Mouse (Mus musculus): Measurements from ENCODE around the gene Zfp69.

The Zfp69 gene

GRCm38 (mm10) chr4:120951428-120951973, at the start of gene Zfp69:
Gene Zfp69 (minus strand): TSS chr4:120951699.
- no peak for DNase-seq (ENCODE audit: extremely low spot score, low read depth, low spot score)

- no peak for DNase-seq (ENCODE audit: extremely low spot score, low read depth, low spot score)
These were observed 49.5 kb upstream of the Zfp69 start for GRCm38 (mm10) chr4:121001042-121001441.

- no peak for DNase-seq (ENCODE audit: extremely low spot score, low read depth, low spot score)
These were observed 44.4 kb upstream of the Zfp69 start for GRCm38 (mm10) chr4:120995911-120996310.

- DNase-seq (ENCODE audit: extremely low spot score, low read depth, low spot score): no peak
These were observed 41.5 kb upstream of the Zfp69 start for GRCm38 (mm10) chr4:120993025-120993424.

- no peak for DNase-seq (ENCODE audit: extremely low spot score, low read depth, low spot score)
These were observed 40.8 kb upstream of the Zfp69 start for GRCm38 (mm10) chr4:120992284-120992683.

GRCm38 (mm10) chr4:120987319-120987718, 35.8 kb upstream of the Zfp69 start:
- no peak for DNase-seq (ENCODE audit: extremely low spot score, low read depth, low spot score)

DNA sequence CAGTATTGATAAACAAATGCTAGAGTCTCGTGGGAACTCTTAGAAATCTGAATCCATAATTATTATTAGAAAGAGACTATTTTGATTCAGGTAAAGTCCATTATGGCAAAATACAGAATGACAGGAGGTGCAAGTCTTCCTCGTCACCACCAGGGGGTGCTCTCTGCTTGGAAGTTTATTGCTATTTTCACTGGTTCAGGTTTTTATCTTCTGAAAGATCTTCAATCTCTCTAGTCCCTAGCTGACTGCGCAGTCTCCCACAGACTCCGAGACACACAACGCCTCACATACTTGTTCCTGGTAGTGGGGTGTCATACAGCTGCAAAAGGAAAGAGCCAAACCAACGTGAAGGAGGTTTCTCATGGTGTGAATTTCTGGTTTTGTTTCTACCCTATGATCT, 34.9 kb upstream of the Zfp69 start:
- DNase-seq (ENCODE audit: extremely low spot score, low read depth, low spot score): peak; percentile 5

- DNase-seq (ENCODE audit: extremely low spot score, low read depth, low spot score): no peak
These were observed 26.7 kb upstream of the Zfp69 start for GRCm38 (mm10) chr4:120978221-120978620.

DNA sequence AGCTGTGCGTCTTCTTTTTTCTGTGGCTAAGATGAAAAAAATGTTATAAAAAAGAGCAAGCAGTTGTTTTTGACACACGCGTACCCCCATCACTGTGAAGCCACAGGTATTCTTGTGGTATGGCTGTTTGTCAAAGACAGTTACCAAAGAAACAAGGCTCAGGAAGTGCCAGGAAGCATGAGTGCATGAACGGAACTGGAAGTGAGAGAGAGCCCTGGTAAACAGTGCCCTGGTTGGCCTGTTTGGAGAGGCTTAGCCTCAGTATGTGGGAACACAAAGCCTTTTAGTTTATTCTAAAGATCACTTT, 23.9 kb upstream of the Zfp69 start:
- DNase-seq (ENCODE audit: extremely low spot score, low read depth, low spot score): no peak

GRCm38 (mm10) chr4:120974711-120975427, 23.4 kb upstream of the Zfp69 start:
- no peak for DNase-seq (ENCODE audit: extremely low spot score, low read depth, low spot score)

DNA sequence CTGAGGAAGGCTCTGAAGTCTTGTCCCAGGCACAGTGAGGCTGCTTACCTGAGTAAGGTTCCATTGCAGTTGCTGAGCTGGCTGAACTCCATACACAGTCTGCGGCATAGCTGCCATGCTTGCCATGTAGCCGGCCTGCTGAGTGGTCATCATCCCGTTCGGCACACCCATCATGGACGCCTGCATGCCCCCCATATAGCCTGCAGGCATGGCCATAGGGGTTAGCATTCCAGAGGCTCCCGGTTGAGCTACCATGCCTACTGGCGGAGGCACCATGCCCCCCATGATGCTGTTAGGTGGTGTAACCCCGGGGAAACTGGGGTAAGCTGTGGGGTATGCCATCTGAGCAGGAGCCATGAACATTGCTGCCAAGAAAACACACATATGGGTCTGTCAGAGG, 20.3 kb upstream of the Zfp69 start:
- no peak for DNase-seq (ENCODE audit: extremely low spot score, low read depth, low spot score)

- no peak for DNase-seq (ENCODE audit: extremely low spot score, low read depth, low spot score)
These were observed 18.1 kb upstream of the Zfp69 start for GRCm38 (mm10) chr4:120969382-120970146.

DNA sequence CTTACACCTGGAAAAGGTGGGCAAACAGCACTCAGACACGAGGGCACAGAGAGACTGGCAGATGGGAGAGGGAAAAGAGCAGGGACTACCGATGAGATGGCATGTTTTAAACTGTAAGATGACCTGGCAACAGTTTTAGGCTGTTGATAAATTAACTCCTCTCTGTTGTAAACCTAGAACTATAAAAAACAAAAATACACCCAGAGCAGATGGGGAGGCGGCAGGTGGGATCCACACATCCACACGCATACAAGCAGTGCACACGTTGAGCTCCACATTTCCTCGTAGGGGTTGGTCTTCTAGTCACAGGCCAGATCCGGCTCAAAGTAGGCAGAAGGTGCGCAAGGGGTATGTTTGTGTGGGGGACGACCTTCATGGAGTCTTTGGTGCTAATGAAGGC, 17.0 kb upstream of the Zfp69 start:
- DNase-seq (ENCODE audit: extremely low spot score, low read depth, low spot score): no peak

DNA sequence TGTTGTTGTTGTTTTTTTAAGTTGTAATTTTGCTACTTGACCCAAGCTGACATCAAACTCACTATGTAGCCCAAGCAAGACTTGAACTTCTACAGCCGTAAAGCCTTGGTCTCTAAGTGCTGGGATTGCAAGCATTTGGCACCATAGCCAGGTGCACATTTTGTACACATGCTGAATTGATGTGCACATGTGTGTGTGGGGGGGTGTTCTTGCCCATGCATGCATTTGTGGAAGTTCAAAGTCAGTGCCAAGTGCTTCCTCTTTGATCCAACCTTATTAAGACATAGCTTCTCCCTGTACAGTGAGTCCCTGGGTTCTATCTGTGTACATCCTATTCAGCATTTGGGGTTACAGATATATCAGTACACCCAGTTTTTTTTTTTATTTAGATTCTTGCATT, 4.1 kb upstream of the Zfp69 start:
- no peak for DNase-seq (ENCODE audit: extremely low spot score, low read depth, low spot score)

DNA sequence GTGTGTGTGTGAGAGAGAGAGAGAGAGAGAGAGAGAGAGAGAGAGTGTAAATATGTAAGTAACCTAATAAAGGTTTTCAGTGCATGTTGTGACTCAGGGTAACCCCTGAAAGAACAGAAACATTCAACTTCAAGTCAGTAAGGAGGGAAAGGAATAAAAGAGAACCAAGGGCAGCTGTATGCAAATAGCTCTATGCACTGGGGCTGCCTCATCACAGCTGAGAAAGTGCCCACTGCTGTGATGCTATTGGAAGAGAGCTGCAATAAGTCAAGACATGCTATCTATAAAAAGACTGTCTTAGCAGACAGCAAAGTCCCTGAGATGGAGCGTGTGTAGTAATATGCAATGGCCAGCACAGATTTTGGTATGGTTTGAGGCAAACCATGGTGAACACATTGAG, 2.2 kb upstream of the Zfp69 start:
- DNase-seq (ENCODE audit: extremely low spot score, low read depth, low spot score): no peak

- DNase-seq (ENCODE audit: extremely low spot score, low read depth, low spot score): no peak
These were observed 1.5 kb upstream of the Zfp69 start for GRCm38 (mm10) chr4:120953038-120953437.

DNA sequence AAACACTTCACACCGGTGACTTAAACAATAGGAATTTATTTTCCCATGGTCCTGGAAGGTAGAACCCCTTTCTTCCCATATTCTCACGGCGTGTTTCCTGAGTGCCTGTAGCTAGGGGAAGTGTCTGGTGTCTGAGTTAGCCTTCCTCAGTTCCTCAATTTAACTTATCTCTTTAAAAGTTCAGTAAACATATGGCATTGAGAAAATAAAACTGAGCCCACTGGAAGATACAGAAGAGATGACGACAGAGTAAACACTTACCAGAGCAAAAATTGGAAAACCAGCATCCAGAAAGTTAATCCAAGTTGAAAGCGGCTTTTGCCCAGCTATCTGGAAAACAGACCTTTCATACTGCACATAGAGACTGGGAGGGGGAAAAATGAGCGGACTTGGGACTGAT, 664 bp upstream of the Zfp69 start:
- no peak for DNase-seq (ENCODE audit: extremely low spot score, low read depth, low spot score)

GRCm38 (mm10) chr4:120950763-120951427, 604 bp downstream of the Zfp69 start:
- no peak for DNase-seq (ENCODE audit: extremely low spot score, low read depth, low spot score)

DNA sequence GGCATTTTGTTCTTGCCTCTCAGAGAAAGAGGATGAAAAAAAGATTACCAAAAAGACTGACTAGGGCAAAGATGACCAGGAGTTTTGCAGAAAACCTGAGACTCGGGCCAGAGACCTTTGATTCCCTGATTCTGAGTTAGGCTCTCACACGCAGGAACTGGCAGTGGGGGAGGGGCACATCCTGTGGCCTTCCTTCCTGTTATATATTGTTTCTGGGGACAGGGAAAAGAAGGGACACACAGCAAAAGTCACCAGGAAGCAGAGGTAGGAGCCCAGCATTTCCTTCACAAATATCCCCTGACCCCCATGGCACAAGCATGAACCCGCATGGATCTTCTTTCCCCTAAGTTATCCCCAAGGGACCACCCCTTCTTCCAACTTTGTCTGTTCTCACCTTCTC, 2.6 kb downstream of the Zfp69 start:
- no peak for DNase-seq (ENCODE audit: extremely low spot score, low read depth, low spot score)

DNA sequence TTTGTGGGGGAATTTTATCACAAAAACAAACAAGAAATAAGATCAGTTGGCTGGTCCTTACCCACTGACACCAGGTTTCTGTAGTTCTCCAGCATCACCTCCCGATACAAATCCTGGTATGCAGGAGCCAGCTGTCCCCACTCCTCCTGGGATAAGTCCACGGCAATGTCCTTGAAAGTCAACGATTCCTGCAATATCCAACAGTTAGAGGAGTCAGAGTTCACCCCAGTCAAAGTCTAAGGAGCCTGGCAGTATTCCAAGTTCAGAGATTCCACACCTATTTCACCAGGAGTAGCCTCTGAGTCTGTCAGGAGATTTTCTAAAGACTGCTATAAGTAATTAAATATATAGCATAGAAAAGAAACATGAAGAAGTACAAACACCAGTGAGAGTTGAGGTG, 16.5 kb downstream of the Zfp69 start:
- no peak for DNase-seq (ENCODE audit: extremely low spot score, low read depth, low spot score)

- no peak for DNase-seq (ENCODE audit: extremely low spot score, low read depth, low spot score)
These were observed 20.8 kb downstream of the Zfp69 start for GRCm38 (mm10) chr4:120930736-120931135.

- no peak for DNase-seq (ENCODE audit: extremely low spot score, low read depth, low spot score)
These were observed 22.8 kb downstream of the Zfp69 start for GRCm38 (mm10) chr4:120928686-120929085.
